Mouse (Mus musculus) lung, postnatal 4 days (tissue): ENCODE data around the gene Gpr87.

ENCODE experiments used
- DNase-seq, 2 experiments: peaks; one replicate each; pipeline ENCODE4 v3.0.0; 2021

Gpr87 gene

GRCm38 (mm10) chr3:59194938-59195337, at the start of gene Gpr87:
Gene Gpr87, minus strand, starts transcription at chr3:59195104.
- no peak for DNase-seq

GRCm38 (mm10) chr3:59243384-59243783, 48.5 kb upstream of the Gpr87 start:
- no peak for DNase-seq

DNA sequence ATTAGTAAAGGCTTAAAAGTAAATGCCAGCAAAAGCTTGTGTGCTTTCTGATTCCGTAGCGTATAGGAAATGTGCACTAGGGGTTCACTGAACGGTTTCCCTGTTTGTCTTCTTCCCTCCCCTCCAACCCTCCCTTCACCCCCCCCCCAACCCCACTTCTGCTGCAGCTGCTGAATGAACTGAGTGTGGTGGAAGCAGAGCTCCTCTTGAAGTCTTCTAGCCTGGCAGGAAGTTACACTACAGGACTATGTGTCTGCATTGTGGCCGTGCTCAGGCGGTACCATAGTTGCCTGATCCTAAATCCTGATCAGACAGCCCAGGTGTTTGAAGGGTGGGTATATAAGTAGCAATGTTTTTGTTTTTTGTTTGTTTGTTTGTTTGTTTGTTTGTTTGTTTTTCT, 40.0 kb upstream of the Gpr87 start:
- no peak for DNase-seq

- DNase-seq, result no peak
Measured at GRCm38 (mm10) chr3:59230912-59231311, 36.0 kb upstream of the Gpr87 start.

DNA sequence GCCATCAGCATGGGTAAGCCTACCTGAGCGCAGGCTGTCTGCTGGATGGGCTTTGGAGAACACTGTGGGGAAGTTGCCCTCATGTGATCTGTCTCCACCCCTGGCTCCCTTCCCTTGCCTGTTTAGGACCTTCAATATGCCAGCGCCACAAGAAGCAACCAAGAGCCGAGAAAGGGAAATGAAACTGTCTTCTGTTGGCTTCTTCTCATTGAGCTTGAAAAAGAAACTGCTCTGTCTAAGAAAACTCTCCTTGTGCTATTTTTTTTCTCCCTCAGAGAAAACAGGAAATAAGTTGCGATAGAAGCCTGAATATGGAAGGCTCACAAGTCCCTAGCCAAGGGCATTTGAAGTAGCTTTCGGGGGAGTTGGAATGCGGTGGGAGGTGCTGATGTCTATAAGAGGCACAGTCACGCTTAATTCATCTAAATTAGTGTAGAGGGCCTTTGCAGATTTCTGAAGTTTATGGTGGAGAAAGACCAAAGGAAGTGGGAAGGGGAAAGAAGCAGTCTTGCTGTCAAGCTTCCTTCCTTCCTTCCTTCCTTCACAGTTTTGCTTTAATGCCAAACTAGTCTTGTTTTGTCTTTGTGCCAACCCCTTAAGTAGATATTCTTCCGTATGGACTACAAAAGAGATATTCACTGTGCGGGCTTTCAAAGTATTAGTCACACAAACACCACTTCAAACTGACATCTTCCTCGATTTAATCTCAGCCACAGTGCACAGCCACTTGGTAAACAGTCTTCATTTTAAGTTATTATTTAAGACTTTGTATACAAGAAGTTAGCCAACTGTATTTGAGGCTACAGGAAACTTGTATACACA, 34.0 kb upstream of the Gpr87 start:
- peak; percentile 52 to 60 for DNase-seq

DNA sequence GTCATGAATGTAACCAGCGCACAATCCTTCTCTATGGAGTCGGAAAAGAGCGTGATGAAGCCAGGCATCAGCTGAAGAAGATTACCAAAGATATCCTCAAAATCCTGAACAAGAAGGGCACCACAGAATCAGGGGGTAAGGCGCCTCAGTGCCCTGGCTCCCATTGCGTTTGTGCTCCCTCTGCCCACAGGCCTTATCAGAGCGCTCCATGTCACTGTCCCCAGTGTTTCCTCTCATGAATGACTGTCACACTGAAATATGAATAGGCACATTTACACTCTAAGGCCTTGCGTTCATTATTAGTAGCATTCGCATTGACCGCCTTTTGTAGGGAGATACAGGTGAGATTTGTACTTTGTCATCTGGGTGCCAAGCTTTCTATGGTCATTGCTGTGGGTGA, 32.8 kb upstream of the Gpr87 start:
- no peak for DNase-seq

DNA sequence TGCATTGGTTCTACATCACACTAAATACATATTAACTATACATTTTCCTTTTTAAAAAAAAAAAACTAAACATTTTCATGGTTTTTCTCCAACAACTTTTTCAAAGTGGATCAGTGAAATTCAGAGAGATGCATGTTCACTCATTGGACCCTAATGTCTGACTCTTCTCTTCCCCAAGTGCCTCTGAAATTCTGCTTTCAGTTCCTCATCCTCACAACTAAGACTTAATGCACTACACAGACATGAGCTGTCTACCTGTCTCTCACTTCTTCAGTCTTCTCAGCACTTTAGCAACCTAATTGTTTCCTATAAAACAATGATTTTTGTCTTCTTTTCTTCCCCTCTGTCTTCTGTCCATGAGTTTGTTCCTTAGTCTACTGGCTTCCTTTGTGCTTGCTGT, 30.5 kb upstream of the Gpr87 start:
- DNase-seq, result no peak

- no peak for DNase-seq
Measured at GRCm38 (mm10) chr3:59222303-59222702, 27.4 kb upstream of the Gpr87 start.

DNA sequence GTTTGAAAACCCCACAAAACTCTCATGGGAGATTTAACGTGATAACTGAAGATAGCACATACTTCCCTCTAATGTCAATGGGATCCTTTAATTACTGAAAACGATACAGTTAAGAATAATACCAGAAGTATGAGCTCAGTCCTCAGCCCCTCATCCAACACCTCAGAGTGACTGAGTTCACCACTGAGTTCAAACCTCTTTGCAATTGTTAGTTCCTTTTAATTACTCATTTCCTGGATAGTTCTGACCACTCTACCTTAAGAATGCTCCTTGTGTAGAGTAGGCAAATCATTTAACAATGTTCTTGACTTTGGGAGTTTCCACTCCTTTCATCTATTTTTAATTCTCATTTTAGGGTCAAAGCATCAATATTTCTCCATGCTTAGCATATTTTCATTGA, 24.4 kb upstream of the Gpr87 start:
- no peak for DNase-seq

- DNase-seq, result no peak
Measured at GRCm38 (mm10) chr3:59217211-59217610, 22.3 kb upstream of the Gpr87 start.

DNA sequence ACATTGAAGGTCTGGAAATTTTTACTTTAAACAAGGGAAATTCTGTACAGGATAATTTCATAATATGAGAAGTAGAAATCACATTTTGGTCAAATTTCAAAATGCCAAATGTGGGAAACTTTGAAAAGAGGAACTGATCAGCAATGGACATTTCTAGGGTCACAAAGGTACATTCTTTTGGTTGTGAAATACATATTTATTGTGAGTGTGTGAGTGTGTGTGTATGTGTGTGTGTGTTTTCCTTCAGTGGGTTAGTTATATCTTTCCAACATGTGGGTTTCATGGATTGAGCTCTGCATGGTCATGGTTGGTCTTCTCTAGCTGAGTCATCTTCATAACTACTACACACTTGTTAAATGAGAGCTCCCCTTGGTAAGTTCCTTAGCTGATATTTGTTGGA, 17.5 kb upstream of the Gpr87 start:
- DNase-seq, result no peak

DNA sequence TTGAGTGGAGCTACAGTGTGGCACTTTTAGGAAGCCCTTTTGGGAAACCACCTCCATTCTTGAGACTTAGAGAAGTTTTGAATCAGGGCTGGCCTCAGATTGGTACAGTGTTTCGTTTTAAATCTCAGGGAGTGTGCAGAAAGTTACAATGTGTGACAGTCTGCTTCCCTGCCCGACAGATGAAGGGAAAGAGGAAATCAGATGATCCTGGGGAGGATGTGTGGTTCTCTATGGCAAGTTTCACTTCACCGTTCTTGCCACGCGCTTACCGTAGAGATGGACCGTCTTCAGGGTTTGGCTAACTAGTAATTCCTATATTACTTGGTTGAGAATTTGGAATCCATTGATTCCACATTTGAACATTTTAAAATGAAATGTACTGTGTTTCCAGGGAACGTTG, 16.9 kb upstream of the Gpr87 start:
- no peak for DNase-seq

DNA sequence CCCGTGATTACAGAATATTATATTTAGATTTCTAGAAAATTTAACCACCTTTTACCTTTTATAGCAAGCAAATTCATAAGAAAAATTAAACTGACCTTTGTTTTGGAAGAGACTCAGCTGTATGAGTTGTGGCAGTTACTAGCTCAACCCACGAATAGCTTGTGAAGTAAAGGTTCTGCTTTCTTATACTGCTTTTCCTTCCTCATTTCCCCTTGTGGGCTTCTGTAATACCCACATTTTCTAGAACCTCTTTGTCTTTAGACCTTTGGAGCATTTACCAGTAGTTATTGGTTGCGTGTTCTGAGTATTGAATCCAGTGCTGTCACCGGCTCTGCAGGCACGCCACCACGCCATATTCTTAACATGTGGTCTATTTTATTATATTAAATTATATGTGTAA, 15.8 kb upstream of the Gpr87 start, which contains the start of gene P2ry13:
TSS of gene P2ry13 (minus strand) at position 156 of the 400 bp plus-strand sequence.
- no peak for DNase-seq

DNA sequence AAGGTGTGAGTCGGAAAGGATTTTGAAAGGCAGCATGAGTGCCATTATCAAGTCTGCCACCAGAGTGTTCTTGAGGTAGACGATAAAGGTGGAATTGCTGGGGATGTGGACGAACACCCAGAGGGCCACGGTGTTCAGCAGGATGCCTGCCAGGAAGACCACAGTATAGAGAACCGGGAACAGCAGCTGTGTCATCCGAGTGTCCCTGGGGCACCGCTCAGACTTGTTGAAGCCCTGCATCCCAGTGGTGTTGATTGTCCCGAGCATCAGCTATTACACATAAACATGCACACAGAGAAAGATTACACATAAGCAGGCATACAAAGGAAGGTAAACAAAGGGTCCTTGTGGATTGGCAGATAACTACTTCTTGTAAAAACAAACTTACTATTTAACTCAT, 15.2 kb upstream of the Gpr87 start:
- DNase-seq, result no peak

DNA sequence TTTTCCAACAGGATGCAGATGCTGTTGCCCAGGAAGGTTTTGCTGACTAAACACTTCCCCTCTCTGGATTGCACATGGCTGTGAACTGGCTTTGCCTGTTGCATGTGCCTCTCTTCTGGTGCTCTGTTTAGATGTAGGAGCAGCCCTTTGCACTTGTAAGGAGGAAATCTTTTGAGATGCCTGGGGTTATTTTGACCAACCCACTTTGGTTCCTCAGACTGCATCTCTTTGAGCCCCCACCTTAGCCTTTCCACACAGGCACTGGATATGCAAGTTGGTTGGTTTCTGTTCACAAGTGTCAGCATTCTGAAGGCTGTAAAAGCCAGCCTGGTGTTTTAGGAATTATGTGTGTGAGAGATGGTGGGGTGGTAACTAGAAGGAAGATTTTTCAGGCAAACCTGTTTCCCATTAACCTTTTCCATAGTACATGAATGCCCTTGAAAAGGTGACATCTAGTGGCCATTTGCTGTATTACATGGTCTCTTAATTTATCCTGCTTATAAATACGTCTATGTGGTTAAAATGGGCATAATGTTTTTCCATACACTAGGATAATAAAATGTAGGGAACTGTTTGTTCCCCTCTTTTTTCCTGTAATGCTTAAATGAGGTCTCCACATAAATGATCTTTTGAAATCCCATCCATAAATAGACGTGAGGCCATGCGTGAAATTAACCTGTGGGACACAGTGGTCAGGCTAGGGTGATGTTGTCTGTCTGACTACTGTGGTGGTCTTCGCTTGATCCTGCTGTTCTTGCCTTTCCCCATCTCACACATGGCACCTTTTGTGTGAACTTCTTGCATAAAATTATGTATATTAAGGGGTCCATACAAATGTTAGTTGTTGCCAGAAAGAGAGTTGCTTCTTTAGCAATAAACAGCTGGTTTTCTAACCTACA, 14.0 kb upstream of the Gpr87 start:
- no peak for DNase-seq

- no peak for DNase-seq
Measured at GRCm38 (mm10) chr3:59205941-59206340, 11.0 kb upstream of the Gpr87 start.

GRCm38 (mm10) chr3:59204719-59205503, 10.0 kb upstream of the Gpr87 start:
- no peak for DNase-seq

- no peak for DNase-seq
Measured at GRCm38 (mm10) chr3:59203802-59204520, 9.1 kb upstream of the Gpr87 start.

DNA sequence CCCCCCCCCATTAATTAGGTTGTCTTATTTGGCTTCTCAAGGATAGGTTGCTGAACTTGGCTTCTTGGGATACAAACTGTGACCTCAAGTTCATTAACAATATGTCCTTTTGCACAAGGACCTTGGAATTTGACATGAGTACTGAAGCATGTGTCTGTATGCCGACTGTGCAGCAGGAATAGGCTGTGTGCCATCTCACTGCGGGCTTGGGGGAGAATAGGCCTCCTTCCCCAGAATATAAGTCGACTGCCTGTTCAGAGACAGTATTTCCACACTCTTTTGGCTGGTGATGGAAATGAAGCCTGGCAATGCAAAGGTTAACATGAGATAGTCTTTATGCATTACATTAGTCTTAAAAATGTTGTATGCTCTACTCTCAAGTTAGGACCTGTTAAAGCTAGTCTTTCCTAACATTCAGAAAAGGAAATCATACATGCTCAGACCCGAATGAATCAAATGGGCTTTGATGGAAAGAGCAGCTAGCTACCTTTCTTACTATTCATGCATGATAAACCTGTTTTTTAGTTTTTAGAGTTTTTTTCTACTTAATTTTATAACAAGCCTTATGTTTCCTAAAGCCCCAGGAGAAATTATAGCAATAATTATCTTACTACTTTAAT, 2.5 kb upstream of the Gpr87 start:
- DNase-seq, result no peak

- no peak for DNase-seq
Measured at GRCm38 (mm10) chr3:59194099-59194498, 805 bp downstream of the Gpr87 start.

GRCm38 (mm10) chr3:59191674-59192073, 3.2 kb downstream of the Gpr87 start:
- DNase-seq, result no peak

- DNase-seq, result no peak
Measured at GRCm38 (mm10) chr3:59187336-59187735, 7.6 kb downstream of the Gpr87 start.
